Mouse (Mus musculus) forebrain, embryonic 11.5 days (tissue): Measurements from ENCODE around the gene Kank1. TPM values are rescaled to one million over a fixed set of nuclear protein-coding genes. Genes with fewer than 3 reads are reported as not detected.

ENCODE experiments used
- ATAC-seq: fragments of 200-750 bp; cut with Nextera tagmentation; replicated peaks from 2 replicates; pipeline ENCODE4 v1.8.0; 2017; ENCODE audit warnings: moderate TSS enrichment; ENCODE audit not compliant: low FRiP score
- DNase-seq: peaks from one replicate; pipeline ENCODE4 v3.0.0-alpha.2; 2017; ENCODE audit warnings: low spot score
- H3K27ac ChIP-seq: fragments of 300-500 bp; sonication (generic); 2 replicates; pipeline ENCODE4 v1.5.1; 2014; ENCODE audit warnings: low read depth, low read length
- H3K27me3 ChIP-seq: fragments of 300-500 bp; sonication (generic); 2 replicates; pipeline ENCODE4 v1.6.1; 2014; ENCODE audit warnings: mild to moderate bottlenecking, low read length, mixed read lengths; ENCODE audit not compliant: control insufficient read depth, insufficient read depth
- H3K36me3 ChIP-seq: fragments of 300-500 bp; sonication (generic); 2 replicates; pipeline ENCODE4 v1.6.1; 2014; ENCODE audit warnings: mild to moderate bottlenecking, low read length, moderate library complexity, mixed read lengths; ENCODE audit not compliant: control insufficient read depth, insufficient read depth
- H3K4me1 ChIP-seq: fragments of 300-500 bp; sonication (generic); replicated peaks from 2 replicates; pipeline ENCODE4 v1.6.1; 2014; ENCODE audit warnings: low read length, mixed read lengths; ENCODE audit not compliant: control insufficient read depth, insufficient read depth
- H3K4me2 ChIP-seq: fragments of 300-500 bp; sonication (generic); 2 replicates; pipeline ENCODE4 v1.6.1; 2014; ENCODE audit warnings: low read depth, mild to moderate bottlenecking, low read length, moderate library complexity, mixed read lengths; ENCODE audit not compliant: severe bottlenecking
- H3K4me3 ChIP-seq: fragments of 300-500 bp; sonication (generic); 2 replicates; pipeline ENCODE4 v1.5.1; 2014; ENCODE audit warnings: low read depth, low read length
- H3K9ac ChIP-seq: fragments of 300-500 bp; sonication (generic); 2 replicates; pipeline ENCODE4 v1.6.1; 2014; ENCODE audit warnings: low read length
- H3K9me3 ChIP-seq: fragments of 300-500 bp; sonication (generic); 2 replicates; pipeline ENCODE4 v1.6.1; 2016; ENCODE audit warnings: low read length, mixed read lengths; ENCODE audit not compliant: control insufficient read depth
- WGBS: fragments of 180-500 bp; shearing (Covaris S2); extraction: QIAGEN DNeasy Blood & Tissue Kit; methylation state at CpG from one replicate; pipeline ENCODE4 v1.1.7; 2014; 5-methylcytosine and 5-hydroxymethylcytosine counted together
- polyA plus RNA-seq: library from polyadenylated mRNA; unstranded; fragments of >200 nt; fragmentation: Nextera tagmentation; extraction: Ambion mirVana; gene quantifications from 2 replicates; pipeline ENCODE4 v1.2.1, GENCODE M21; 2014

The Kank1 gene
- polyA plus RNA-seq, 1 experiment from 2014 or later, result 15.3 TPM

DNA sequence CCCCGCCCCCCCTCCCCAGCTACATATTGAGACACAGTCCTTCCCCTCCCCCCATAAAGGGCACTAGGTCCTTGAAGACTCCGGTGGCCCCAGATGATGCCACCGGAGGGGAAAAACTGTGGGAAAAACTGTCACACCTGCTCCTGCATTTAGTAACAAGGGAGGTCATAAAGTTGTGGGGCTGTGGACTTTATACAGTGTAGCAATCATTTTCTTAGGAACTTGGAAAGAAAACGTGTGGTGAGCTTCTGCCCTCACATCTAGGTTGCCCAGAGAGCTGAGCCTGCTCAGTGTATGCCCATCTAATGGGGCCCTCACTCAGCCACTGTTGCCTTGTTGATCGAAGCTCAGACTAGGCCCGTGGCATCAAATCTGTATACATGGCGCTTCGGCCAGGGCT is 9.3 kb downstream of the Kank1 start:
- Histone ChIP-seq H3K4me1 (no peaks in the 10 kb centered on the region), H3K36me3 (no peaks in the 10 kb centered on the region), H3K4me3 (no peak overlapping the region), H3K27ac (no peak overlapping the region), H3K9ac (no peak overlapping the region), H3K4me2 (no peak overlapping the region), H3K9me3 (no peaks in the 10 kb centered on the region), H3K27me3 (no peaks in the 10 kb centered on the region)
- WGBS, result 96% methylated on average over 8 of the region's 8 CpGs
- DNase-seq (no peak), ATAC-seq (no peak)

GRCm38 (mm10) chr19:25247858-25248552 is 11.2 kb downstream of the Kank1 start:
- H3K4me3 ChIP-seq, result no peak overlapping the region
- no peaks in the 10 kb centered on the region for H3K4me1 ChIP-seq
- no peak overlapping the region for H3K27ac ChIP-seq
- DNase-seq (no peak), ATAC-seq (no peak)
- no peaks in the 10 kb centered on the region for H3K9me3 ChIP-seq
- H3K36me3 ChIP-seq, result no peaks in the 10 kb centered on the region
- WGBS, result 92% methylated on average over 14 of the region's 14 CpGs
- no peak overlapping the region for H3K9ac ChIP-seq
- H3K4me2 ChIP-seq, result no peak overlapping the region
- no peaks in the 10 kb centered on the region for H3K27me3 ChIP-seq

GRCm38 (mm10) chr19:25249230-25249629 is 12.5 kb downstream of the Kank1 start:
- Histone ChIP-seq H3K4me3 (no peak overlapping the region), H3K9me3 (no peaks in the 10 kb centered on the region), H3K9ac (no peak overlapping the region), H3K36me3 (no peaks in the 10 kb centered on the region), H3K4me1 (no peaks in the 10 kb centered on the region), H3K27ac (no peak overlapping the region), H3K4me2 (no peak overlapping the region), H3K27me3 (no peaks in the 10 kb centered on the region)
- ATAC-seq (no peak), DNase-seq (peak; percentile 43)
- WGBS, result 28% methylated on average over 13 of the region's 13 CpGs

DNA sequence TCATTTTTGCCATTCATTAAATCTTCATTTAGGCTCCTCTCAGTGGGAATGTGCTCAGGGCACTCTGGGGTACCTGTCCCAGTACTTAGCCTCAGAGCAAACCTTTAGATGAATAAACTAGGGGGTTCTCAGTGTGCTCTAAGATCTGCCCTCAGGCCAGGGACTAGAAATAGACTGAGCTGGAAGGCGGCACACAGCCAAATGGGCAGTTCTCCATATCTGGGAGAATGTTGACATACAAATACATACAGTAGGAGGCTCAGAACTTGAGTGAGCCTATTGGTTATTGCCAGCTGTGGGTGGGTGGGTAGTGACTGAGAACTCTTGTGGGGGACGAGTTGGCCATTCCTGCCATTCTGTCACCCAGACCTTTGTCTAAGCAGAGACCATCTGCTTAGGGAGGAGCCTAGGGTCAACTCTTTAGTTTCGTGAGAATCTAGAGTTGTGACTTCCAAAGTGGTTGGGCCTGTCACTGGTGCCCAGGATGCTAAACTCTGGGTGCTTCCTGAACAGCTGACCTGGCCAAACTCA is 14.9 kb downstream of the Kank1 start:
- H3K4me1 ChIP-seq, result no peaks in the 10 kb centered on the region
- H3K9me3 ChIP-seq, result no peaks in the 10 kb centered on the region
- no peaks in the 10 kb centered on the region for H3K36me3 ChIP-seq
- H3K4me3 ChIP-seq, result no peak overlapping the region
- no peak overlapping the region for H3K9ac ChIP-seq
- WGBS, result 81% methylated on average over 3 of the region's 3 CpGs
- no peaks in the 10 kb centered on the region for H3K27me3 ChIP-seq
- H3K4me2 ChIP-seq, result no peak overlapping the region
- peak; percentile 4 for DNase-seq
- ATAC-seq, result no peak
- no peak overlapping the region for H3K27ac ChIP-seq

- Histone ChIP-seq H3K4me1 (no peaks in the 10 kb centered on the region), H3K9me3 (no peaks in the 10 kb centered on the region), H3K27ac (no peak overlapping the region), H3K4me2 (no peak overlapping the region), H3K36me3 (no peaks in the 10 kb centered on the region), H3K4me3 (no peak overlapping the region), H3K27me3 (no peaks in the 10 kb centered on the region), H3K9ac (no peak overlapping the region)
- DNase-seq (no peak), ATAC-seq (no peak)
- 86% methylated on average over 6 of the region's 6 CpGs for WGBS
These were observed 16.4 kb downstream of the Kank1 start for GRCm38 (mm10) chr19:25253198-25253597.

- Histone ChIP-seq H3K36me3 (no peaks in the 10 kb centered on the region), H3K27me3 (no peaks in the 10 kb centered on the region), H3K9me3 (no peaks in the 10 kb centered on the region), H3K27ac (no peak overlapping the region), H3K9ac (no peak overlapping the region), H3K4me2 (no peak overlapping the region), H3K4me1 (no peaks in the 10 kb centered on the region), H3K4me3 (no peak overlapping the region)
- ATAC-seq (no peak), DNase-seq (peak; percentile 33)
- WGBS, result 90% methylated on average over 3 of the region's 3 CpGs
These were observed 16.9 kb downstream of the Kank1 start for GRCm38 (mm10) chr19:25253628-25254027.

GRCm38 (mm10) chr19:25258321-25258720 is 21.5 kb downstream of the Kank1 start:
- 93% methylated on average over 6 of the region's 6 CpGs for whole genome bisulfite sequencing
- H3K36me3 ChIP-seq, result no peaks in the 10 kb centered on the region
- no peaks in the 10 kb centered on the region for H3K9me3 ChIP-seq
- H3K27ac ChIP-seq, result no peak overlapping the region
- H3K4me3 ChIP-seq, result no peak overlapping the region
- no peak overlapping the region for H3K4me2 ChIP-seq
- no peaks in the 10 kb centered on the region for H3K27me3 ChIP-seq
- no peak for ATAC-seq
- no peak overlapping the region for H3K9ac ChIP-seq
- peak; percentile 13 for DNase-seq
- no peaks in the 10 kb centered on the region for H3K4me1 ChIP-seq

GRCm38 (mm10) chr19:25266181-25266580 is 29.4 kb downstream of the Kank1 start:
- Histone ChIP-seq H3K4me2 (no peak overlapping the region), H3K4me1 (peaks cover 3% of the 10 kb centered on the region; the same call in 1 of the 2 replicates), H3K9me3 (no peaks in the 10 kb centered on the region), H3K27me3 (no peaks in the 10 kb centered on the region), H3K27ac (no peak overlapping the region), H3K36me3 (no peaks in the 10 kb centered on the region), H3K9ac (no peak overlapping the region), H3K4me3 (no peak overlapping the region)
- WGBS, result 53% methylated on average over 9 of the region's 9 CpGs
- DNase-seq (peak; percentile 45), ATAC-seq (no peak)

GRCm38 (mm10) chr19:25267247-25267646 is 30.5 kb downstream of the Kank1 start:
- DNase-seq (peak; percentile 48), ATAC-seq (no peak)
- H3K9me3 ChIP-seq, result no peaks in the 10 kb centered on the region
- 28% methylated on average over 6 of the region's 6 CpGs for WGBS
- no peak overlapping the region for H3K4me3 ChIP-seq
- no peak overlapping the region for H3K4me2 ChIP-seq
- peaks cover 3% of the 10 kb centered on the region; the same call in 1 of the 2 replicates for H3K4me1 ChIP-seq
- no peaks in the 10 kb centered on the region for H3K36me3 ChIP-seq
- H3K27me3 ChIP-seq, result no peaks in the 10 kb centered on the region
- H3K27ac ChIP-seq, result no peak overlapping the region
- H3K9ac ChIP-seq, result no peak overlapping the region
